Mouse (Mus musculus) embryonic facial prominence, embryonic 15.5 days (tissue): ENCODE measurements around the gene Mpdz. TPM values are rescaled to one million over a fixed set of nuclear protein-coding genes. Genes with fewer than 3 reads are reported as not detected.
A peak's percentile ranks its signal among the peaks of the same experiment; 100 is the strongest.

Experiments used
- ATAC-seq: fragments of 200-750 bp; cut with Nextera tagmentation; 2 replicates; pipeline ENCODE4 v1.8.0; 2017; ENCODE audit warnings: low read depth, moderate TSS enrichment; ENCODE audit not compliant: insufficient number of reproducible peaks, low FRiP score, low TSS enrichment
- H3K27ac ChIP-seq: fragments of 300-500 bp; sonication (generic); replicated peaks from 2 replicates; pipeline ENCODE4 v1.5.1; 2015; ENCODE audit warnings: mild to moderate bottlenecking, inconsistent platforms
- H3K27me3 ChIP-seq: fragments of 300-500 bp; sonication (generic); 2 replicates; pipeline ENCODE4 v1.6.1; 2015; ENCODE audit warnings: inconsistent platforms
- H3K36me3 ChIP-seq: fragments of 300-500 bp; sonication (generic); 2 replicates; pipeline ENCODE4 v1.6.1; 2015; ENCODE audit warnings: mild to moderate bottlenecking, inconsistent platforms
- H3K4me1 ChIP-seq: fragments of 300-500 bp; sonication (generic); 2 replicates; pipeline ENCODE4 v1.6.1; 2015; ENCODE audit warnings: inconsistent platforms
- H3K4me2 ChIP-seq: fragments of 300-500 bp; sonication (generic); replicated peaks from 2 replicates; pipeline ENCODE4 v1.6.1; 2015; ENCODE audit warnings: mild to moderate bottlenecking, inconsistent platforms
- H3K4me3 ChIP-seq: fragments of 300-500 bp; sonication (generic); replicated peaks from 2 replicates; pipeline ENCODE4 v1.5.1; 2015; ENCODE audit warnings: mild to moderate bottlenecking, inconsistent platforms
- H3K9ac ChIP-seq: fragments of 300-500 bp; sonication (generic); 2 replicates; pipeline ENCODE4 v1.6.1; 2015; ENCODE audit warnings: inconsistent platforms
- H3K9me3 ChIP-seq: fragments of 300-500 bp; sonication (generic); replicated peaks from 2 replicates; pipeline ENCODE4 v1.6.1; 2016; ENCODE audit warnings: inconsistent platforms
- WGBS: fragments of 180-500 bp; shearing (Covaris S2); methylation state at CpG from one replicate; pipeline ENCODE4 v1.1.7; 2015; 5-methylcytosine and 5-hydroxymethylcytosine counted together
- polyA plus RNA-seq: library from polyadenylated mRNA; unstranded; fragments of >200 nt; fragmentation: Nextera tagmentation; extraction: Ambion mirVana; gene quantifications from 2 replicates; pipeline ENCODE4 v1.2.1, GENCODE M21; 2015

Mpdz gene
- polyA plus RNA-seq, 1 experiment from 2014 or later, result 28.7 TPM

DNA sequence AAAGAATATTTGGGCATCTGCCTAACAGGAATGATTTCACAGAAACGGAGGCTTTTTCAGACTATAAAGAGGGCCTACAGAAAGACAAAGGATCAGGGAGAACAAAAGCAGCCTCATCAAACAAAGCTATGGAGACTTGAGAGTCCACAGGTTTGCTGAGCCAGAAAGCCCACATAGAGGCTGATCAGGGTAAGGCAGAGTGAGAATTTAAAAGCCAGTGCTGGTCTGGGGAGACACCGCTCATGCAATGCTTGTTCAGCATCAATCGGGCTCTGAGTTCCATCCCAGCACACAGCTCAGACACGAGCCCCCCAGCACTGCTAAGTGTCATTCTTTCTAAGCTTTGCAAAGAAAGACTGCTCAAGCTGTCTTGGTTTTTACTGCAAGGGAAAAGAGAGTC, 162.5 kb downstream of the Mpdz start:
- Histone ChIP-seq H3K9ac (no peak overlapping the region), H3K4me3 (no peak overlapping the region), H3K36me3 (peaks cover 23% of the 10 kb centered on the region; the same call in 1 of the 2 replicates), H3K4me1 (no peaks in the 10 kb centered on the region), H3K4me2 (no peak overlapping the region), H3K9me3 (no peaks in the 10 kb centered on the region), H3K27ac (no peak overlapping the region), H3K27me3 (no peaks in the 10 kb centered on the region)
- WGBS, result 75% methylated on average over 4 of the region's 4 CpGs
- ATAC-seq, result no peak

DNA sequence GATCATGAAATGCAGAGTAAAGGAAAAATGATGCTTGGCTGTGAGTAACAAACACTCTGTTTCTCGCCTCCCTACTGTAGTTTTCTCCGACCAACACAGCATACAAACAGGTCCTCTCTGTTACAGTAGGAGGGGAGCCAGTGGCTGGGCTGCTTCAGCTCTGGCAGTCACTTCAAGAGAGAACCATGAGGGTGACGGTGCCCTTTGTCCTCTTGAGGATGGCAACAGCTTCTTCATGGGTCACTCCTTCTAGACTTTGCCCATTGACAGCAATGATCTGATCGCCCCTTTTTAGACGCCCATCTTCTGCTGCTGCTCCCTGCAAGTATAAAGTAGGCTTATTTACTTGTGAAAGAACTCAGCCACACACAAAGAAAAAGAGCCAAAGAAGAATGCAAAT, 163.2 kb downstream of the Mpdz start:
- Histone ChIP-seq H3K4me2 (no peak overlapping the region), H3K36me3 (peaks cover 21% of the 10 kb centered on the region; the same call in 1 of the 2 replicates), H3K27ac (no peak overlapping the region), H3K4me1 (no peaks in the 10 kb centered on the region), H3K27me3 (no peaks in the 10 kb centered on the region), H3K4me3 (no peak overlapping the region), H3K9me3 (no peaks in the 10 kb centered on the region), H3K9ac (no peak overlapping the region)
- 90% methylated on average over 5 of the region's 5 CpGs for WGBS
- no peak for ATAC-seq

DNA sequence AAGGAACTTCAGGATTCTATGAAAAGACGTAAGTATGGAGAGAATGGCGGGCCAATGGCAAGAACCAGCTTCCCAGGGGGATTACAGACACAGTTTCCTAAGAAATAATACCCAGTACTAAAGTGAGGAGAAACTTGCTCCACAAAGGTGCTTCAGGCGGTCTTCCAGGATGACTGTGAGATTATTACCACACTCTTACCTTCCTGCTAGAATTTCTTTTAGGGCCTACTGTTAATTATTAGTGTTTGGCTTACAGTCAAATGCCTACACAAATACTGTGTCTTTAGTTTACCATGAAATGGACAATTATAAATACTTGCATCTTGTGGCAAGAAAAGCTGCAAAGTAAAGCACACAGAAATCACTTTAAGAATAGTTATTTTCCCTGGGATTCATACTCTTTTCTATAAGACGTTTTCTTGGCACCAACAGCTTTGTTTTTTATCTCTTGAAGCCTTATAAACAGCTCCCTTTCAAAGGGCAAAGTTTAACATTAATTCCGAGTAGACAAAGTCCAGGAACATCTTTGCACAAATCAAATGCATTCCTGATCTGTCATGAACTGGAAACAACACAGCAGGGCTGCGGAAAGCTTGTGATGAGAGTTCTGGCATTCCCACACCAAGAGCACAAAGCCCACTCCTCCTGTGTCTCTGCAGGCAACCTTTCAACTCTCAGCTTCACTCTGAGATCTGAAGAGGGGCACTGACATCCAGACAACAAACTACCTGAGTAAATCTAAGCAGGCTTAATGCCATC, 166.5 kb downstream of the Mpdz start:
- no peak overlapping the region for H3K9ac ChIP-seq
- H3K4me1 ChIP-seq, result no peaks in the 10 kb centered on the region
- H3K36me3 ChIP-seq, result 0 out of 2 replicates have a peak, but pooled peaks cover 7% of the 10 kb centered on the region
- 53% methylated on average over 6 of the region's 6 CpGs for WGBS
- no peak overlapping the region for H3K4me2 ChIP-seq
- no peak overlapping the region for H3K4me3 ChIP-seq
- no peak overlapping the region for H3K27ac ChIP-seq
- ATAC-seq, result no peak
- no peaks in the 10 kb centered on the region for H3K27me3 ChIP-seq
- no peaks in the 10 kb centered on the region for H3K9me3 ChIP-seq

DNA sequence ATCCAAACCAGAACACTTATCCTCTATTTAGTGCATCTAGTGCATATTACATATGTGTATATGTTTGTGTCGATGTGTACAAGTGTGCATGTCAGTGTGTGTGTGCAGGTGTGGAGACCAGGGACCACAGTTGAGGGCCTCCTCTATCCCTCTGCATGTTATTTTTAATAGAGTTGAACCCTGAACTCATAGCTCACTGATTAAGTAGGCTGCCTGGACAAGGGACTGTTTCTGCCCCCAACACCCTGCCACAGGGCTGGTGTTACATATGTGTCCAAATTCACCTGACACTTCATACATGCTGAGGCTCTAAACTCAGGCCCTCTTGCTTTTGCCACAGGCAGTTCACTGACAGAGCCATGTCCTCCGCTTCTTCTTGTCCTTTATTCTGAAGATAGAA, 169.5 kb downstream of the Mpdz start:
- no peaks in the 10 kb centered on the region for H3K4me1 ChIP-seq
- no peak overlapping the region for H3K27ac ChIP-seq
- ATAC-seq, result no peak
- H3K9me3 ChIP-seq, result no peaks in the 10 kb centered on the region
- H3K4me3 ChIP-seq, result no peak overlapping the region
- no peak overlapping the region for H3K4me2 ChIP-seq
- H3K36me3 ChIP-seq, result 0 out of 2 replicates have a peak, but pooled peaks cover 3% of the 10 kb centered on the region
- H3K9ac ChIP-seq, result no peak overlapping the region
- 94% methylated on average over 2 of the region's 2 CpGs for WGBS
- no peaks in the 10 kb centered on the region for H3K27me3 ChIP-seq

GRCm38 (mm10) chr4:81252859-81253780, 189.5 kb downstream of the Mpdz start:
- Histone ChIP-seq H3K36me3 (no peaks in the 10 kb centered on the region), H3K4me3 (no peak overlapping the region), H3K9ac (no peak overlapping the region), H3K27me3 (no peaks in the 10 kb centered on the region), H3K27ac (no peak overlapping the region), H3K4me2 (no peak overlapping the region), H3K9me3 (no peaks in the 10 kb centered on the region), H3K4me1 (0 out of 2 replicates have a peak, but pooled peaks cover 3% of the 10 kb centered on the region)
- WGBS, result 71% methylated on average over 6 of the region's 6 CpGs
- no peak for ATAC-seq

DNA sequence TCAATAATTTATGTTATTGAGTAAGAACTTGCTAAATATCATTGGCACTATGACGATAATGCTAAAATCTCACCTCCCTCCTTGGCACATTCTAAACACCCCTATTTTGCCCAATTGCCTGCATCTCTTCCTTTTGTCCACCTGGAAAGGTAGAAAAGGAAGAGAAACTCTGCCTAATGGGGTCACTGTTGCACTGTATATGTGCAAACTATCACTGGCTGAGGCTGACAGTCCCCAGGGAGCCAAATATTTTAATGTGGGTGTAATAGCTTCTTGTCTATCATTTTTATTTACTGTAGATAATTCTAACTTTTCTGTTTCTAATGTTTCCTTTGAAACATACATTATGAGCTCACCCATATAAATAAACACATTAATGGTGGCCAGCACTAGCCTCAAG, 190.3 kb downstream of the Mpdz start:
- Histone ChIP-seq H3K9me3 (no peaks in the 10 kb centered on the region), H3K27me3 (no peaks in the 10 kb centered on the region), H3K27ac (no peak overlapping the region), H3K4me1 (0 out of 2 replicates have a peak, but pooled peaks cover 3% of the 10 kb centered on the region), H3K4me3 (no peak overlapping the region), H3K36me3 (no peaks in the 10 kb centered on the region), H3K9ac (no peak overlapping the region), H3K4me2 (no peak overlapping the region)
- 75% methylated on average over 1 of the region's 1 CpGs for WGBS
- ATAC-seq, result no peak

GRCm38 (mm10) chr4:81251934-81252333, 190.7 kb downstream of the Mpdz start:
- H3K27me3 ChIP-seq, result no peaks in the 10 kb centered on the region
- no peak overlapping the region for H3K4me2 ChIP-seq
- no peak for ATAC-seq
- H3K4me1 ChIP-seq, result 0 out of 2 replicates have a peak, but pooled peaks cover 3% of the 10 kb centered on the region
- H3K36me3 ChIP-seq, result no peaks in the 10 kb centered on the region
- H3K4me3 ChIP-seq, result no peak overlapping the region
- no peak overlapping the region for H3K27ac ChIP-seq
- 3% methylated on average over 5 of the region's 5 CpGs for WGBS
- H3K9me3 ChIP-seq, result no peaks in the 10 kb centered on the region
- no peak overlapping the region for H3K9ac ChIP-seq

GRCm38 (mm10) chr4:81249245-81249644, 193.4 kb downstream of the Mpdz start:
- Histone ChIP-seq H3K9ac (no peak overlapping the region), H3K27me3 (no peaks in the 10 kb centered on the region), H3K36me3 (no peaks in the 10 kb centered on the region), H3K4me1 (0 out of 2 replicates have a peak, but pooled peaks cover 3% of the 10 kb centered on the region), H3K9me3 (no peaks in the 10 kb centered on the region), H3K4me2 (no peak overlapping the region), H3K4me3 (no peak overlapping the region), H3K27ac (no peak overlapping the region; the same call in 1 of the 2 replicates)
- 44% methylated on average over 2 of the region's 2 CpGs for WGBS
- no peak for ATAC-seq

DNA sequence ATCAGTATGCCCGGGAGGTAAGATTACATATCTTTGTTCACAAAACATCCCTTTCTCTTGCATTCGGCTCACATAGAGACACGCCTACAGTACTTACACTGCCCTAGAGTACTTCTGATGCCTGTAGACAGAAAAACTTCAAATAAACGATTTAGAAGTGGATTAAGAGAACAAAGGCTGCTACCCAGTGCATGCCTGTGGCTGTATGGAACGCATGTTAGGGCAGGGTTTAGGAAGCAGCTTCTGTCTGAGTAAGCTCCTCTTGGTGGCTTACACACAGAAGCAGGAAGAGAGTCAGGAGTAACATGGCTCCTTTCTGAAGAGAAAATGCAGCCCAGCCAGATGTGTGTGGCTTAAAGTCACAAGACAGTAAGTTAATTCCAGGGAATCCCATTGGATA, 206.4 kb downstream of the Mpdz start:
- WGBS, result 45% methylated on average over 5 of the region's 5 CpGs
- peak overlapping the region; percentile 14; the same call in 1 of the 2 replicates for H3K27ac ChIP-seq
- H3K9ac ChIP-seq, result no peak overlapping the region
- ATAC-seq, result peak; percentile 43; the same call in 1 of the 2 replicates
- no peaks in the 10 kb centered on the region for H3K9me3 ChIP-seq
- no peaks in the 10 kb centered on the region for H3K4me1 ChIP-seq
- H3K27me3 ChIP-seq, result no peaks in the 10 kb centered on the region
- H3K4me3 ChIP-seq, result no peak overlapping the region
- H3K36me3 ChIP-seq, result no peaks in the 10 kb centered on the region
- no peak overlapping the region for H3K4me2 ChIP-seq
